Mouse (Mus musculus): ENCODE results near the gene Klk1b16. TPM values are rescaled to one million over a fixed set of nuclear protein-coding genes. Genes with fewer than 3 reads are reported as not detected.

Gene Klk1b16
- polyA plus RNA-seq, 1 experiment from 2014 or later: 0.06 TPM

Other genes with a start within 250 kb of the Klk1b16 start
- not detected in 2 replicates for gene Klk15, start 203.0 kb upstream of the Klk1b16 start, polyA plus RNA-seq (2015; fragmentation: Nextera tagmentation; extraction: Ambion mirVana)
- not detected in 2 replicates for gene Klk1b8, start 186.1 kb upstream of the Klk1b16 start, polyA plus RNA-seq (2015; fragmentation: Nextera tagmentation; extraction: Ambion mirVana)
- gene Klk1b1, start 170.0 kb upstream of the Klk1b16 start, polyA plus RNA-seq (2015; fragmentation: Nextera tagmentation; extraction: Ambion mirVana): not detected in 2 replicates
- gene Klk1b9, start 160.7 kb upstream of the Klk1b16 start, polyA plus RNA-seq (2015; fragmentation: Nextera tagmentation; extraction: Ambion mirVana): not detected in 2 replicates
- not detected in 2 replicates for gene Klk1b11, start 140.9 kb upstream of the Klk1b16 start, polyA plus RNA-seq (2015; fragmentation: Nextera tagmentation; extraction: Ambion mirVana)
- 0.26 TPM in 1 of 2 replicates, not detected in the other for gene Klk1b26, start 124.6 kb upstream of the Klk1b16 start, polyA plus RNA-seq (2015; fragmentation: Nextera tagmentation; extraction: Ambion mirVana)
- not detected in 2 replicates for gene Klk1b27, start 84.5 kb upstream of the Klk1b16 start, polyA plus RNA-seq (2015; fragmentation: Nextera tagmentation; extraction: Ambion mirVana)
- not detected in 2 replicates for gene Klk1b21, start 34.4 kb upstream of the Klk1b16 start, polyA plus RNA-seq (2015; fragmentation: Nextera tagmentation; extraction: Ambion mirVana)
- gene Klk1b22, start 24.1 kb upstream of the Klk1b16 start, polyA plus RNA-seq (2015; fragmentation: Nextera tagmentation; extraction: Ambion mirVana): not detected in 2 replicates
- gene Klk1b24, start 51.5 kb downstream of the Klk1b16 start, polyA plus RNA-seq (2015; fragmentation: Nextera tagmentation; extraction: Ambion mirVana): not detected in 2 replicates
- gene Klk1b3, start 61.4 kb downstream of the Klk1b16 start, polyA plus RNA-seq (2015; fragmentation: Nextera tagmentation; extraction: Ambion mirVana): not detected in 2 replicates
- 0.11 TPM in 1 of 2 replicates, not detected in the other for gene Klk1b4, start 70.7 kb downstream of the Klk1b16 start, polyA plus RNA-seq (2015; fragmentation: Nextera tagmentation; extraction: Ambion mirVana)
- not detected in 2 replicates for gene Klk1b5, start 79.2 kb downstream of the Klk1b16 start, polyA plus RNA-seq (2015; fragmentation: Nextera tagmentation; extraction: Ambion mirVana)
- gene Klk1, start 88.6 kb downstream of the Klk1b16 start, polyA plus RNA-seq (2015; fragmentation: Nextera tagmentation; extraction: Ambion mirVana): 1.1 TPM in 1 of 2 replicates, not detected in the other
- gene Gm36864, start 99.4 kb downstream of the Klk1b16 start, polyA plus RNA-seq (2015; fragmentation: Nextera tagmentation; extraction: Ambion mirVana): not detected in 2 replicates
- gene 1700028J19Rik, start 109.9 kb downstream of the Klk1b16 start, polyA plus RNA-seq (2015; fragmentation: Nextera tagmentation; extraction: Ambion mirVana): 1.1 and 1.2 TPM in 2 replicates
- 23.4 and 24.6 TPM in 2 replicates for gene 2410002F23Rik, start 110.0 kb downstream of the Klk1b16 start, polyA plus RNA-seq (2015; fragmentation: Nextera tagmentation; extraction: Ambion mirVana)
- not detected in 2 replicates for gene Acp4, start 120.6 kb downstream of the Klk1b16 start, polyA plus RNA-seq (2015; fragmentation: Nextera tagmentation; extraction: Ambion mirVana)
- gene Gm15517, start 124.7 kb downstream of the Klk1b16 start, polyA plus RNA-seq (2015; fragmentation: Nextera tagmentation; extraction: Ambion mirVana): not detected in 2 replicates
- 0.44 and 0.46 TPM in 2 replicates for gene Clec11a, start 170.1 kb downstream of the Klk1b16 start, polyA plus RNA-seq (2015; fragmentation: Nextera tagmentation; extraction: Ambion mirVana)
- 0.01 and 0.02 TPM in 2 replicates for gene Shank1, start 173.5 kb downstream of the Klk1b16 start, polyA plus RNA-seq (2015; fragmentation: Nextera tagmentation; extraction: Ambion mirVana)
- gene Syt3, start 247.3 kb downstream of the Klk1b16 start, polyA plus RNA-seq (2015; fragmentation: Nextera tagmentation; extraction: Ambion mirVana): 0.04 TPM in 1 of 2 replicates, not detected in the other
- 0.20 TPM in 1 of 2 replicates, not detected in the other for gene 1700008O03Rik, start 249.1 kb downstream of the Klk1b16 start, polyA plus RNA-seq (2015; fragmentation: Nextera tagmentation; extraction: Ambion mirVana)